Mouse (Mus musculus) brain, embryonic 18.5 days (tissue): Measurements from ENCODE around the gene Tspan11.

Experiments used
- DNase-seq: peaks from one replicate; pipeline ENCODE4 v3.0.0-alpha.2; 2012; ENCODE audit warnings: low read depth, low spot score

The Tspan11 gene

GRCm38 (mm10) chr6:127877026-127877425, 10.4 kb upstream of the Tspan11 start:
- no peak for DNase-seq

DNA sequence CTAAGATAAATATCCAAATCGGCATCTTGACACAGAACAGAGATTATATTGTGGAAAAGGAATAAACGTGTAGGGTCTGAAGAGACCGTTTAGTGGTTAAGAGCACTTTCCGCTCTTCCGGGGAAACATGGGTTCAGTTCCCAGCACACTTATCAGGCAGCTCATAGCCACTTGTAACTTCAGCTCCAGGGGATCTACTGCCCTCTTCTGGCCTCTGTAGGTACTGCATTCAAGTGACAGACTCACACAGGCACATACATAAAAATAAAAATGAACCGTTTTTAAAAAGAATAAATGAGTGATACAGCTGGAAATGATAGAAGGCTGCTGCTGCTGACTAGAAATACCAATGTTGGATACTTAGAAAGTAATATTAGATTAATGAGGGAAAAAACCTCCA, 7.9 kb upstream of the Tspan11 start:
- no peak for DNase-seq

DNA sequence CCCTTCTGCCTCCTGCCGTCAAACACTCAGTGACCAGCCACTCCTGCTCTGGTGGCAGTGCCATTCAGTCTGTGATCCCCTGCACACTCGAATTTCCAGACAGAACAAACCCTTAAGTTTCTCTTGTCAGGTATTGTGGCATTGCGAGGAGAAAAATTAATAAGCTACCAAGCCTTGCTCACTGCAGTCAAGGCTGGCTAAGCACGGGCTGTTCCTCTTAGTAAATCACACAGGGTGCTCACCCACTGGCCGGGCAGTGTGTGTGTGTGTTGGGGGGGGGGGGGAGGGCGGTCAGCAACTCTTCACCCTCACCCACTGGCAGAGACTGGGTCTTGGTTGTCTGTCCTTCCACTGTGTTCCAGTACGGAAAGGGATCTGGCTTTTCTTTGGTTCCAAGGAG, 473 bp upstream of the Tspan11 start:
- DNase-seq = no peak

DNA sequence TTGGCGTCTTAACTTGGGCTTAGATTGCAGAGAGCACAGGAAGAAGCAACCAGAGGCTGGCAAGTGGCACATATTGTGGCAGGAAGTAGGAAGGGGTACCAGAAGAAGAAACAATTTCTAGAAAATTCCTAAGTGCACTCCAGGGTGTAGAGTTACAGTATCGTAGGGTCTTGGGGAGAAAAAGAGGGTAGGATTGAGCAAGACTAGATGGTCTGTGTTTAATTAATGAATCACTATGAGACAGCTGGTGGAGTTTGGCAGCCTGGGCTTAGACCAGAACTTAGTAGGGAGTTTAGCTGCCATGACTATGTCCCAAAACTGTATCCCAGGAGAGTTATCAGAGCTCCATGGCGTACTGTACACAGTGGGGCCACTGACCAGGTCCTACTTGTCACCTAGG, 1.2 kb downstream of the Tspan11 start:
- DNase-seq = no peak

GRCm38 (mm10) chr6:127893611-127894010, 6.2 kb downstream of the Tspan11 start:
- no peak for DNase-seq

GRCm38 (mm10) chr6:127894999-127895398, 7.6 kb downstream of the Tspan11 start:
- DNase-seq = no peak

DNA sequence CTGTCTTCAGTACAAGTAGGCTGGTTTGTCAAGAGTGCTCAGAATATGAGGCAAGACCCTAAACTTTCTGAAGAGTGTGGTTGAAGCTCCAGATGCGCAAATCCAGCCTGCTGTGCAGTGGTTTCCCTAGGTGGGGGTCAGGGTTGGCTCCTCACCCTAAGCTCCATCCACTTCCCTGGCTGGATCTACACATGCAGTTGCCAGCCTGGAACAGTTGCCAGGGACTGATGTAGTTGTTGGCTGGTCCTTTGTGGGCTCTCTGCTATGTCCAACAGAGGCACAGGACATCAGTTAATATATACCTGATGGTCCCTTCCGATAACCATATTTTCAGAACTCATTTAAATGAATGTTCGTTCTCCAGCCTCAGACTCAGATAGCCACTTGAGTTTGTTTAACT, 9.0 kb downstream of the Tspan11 start:
- no peak for DNase-seq

DNA sequence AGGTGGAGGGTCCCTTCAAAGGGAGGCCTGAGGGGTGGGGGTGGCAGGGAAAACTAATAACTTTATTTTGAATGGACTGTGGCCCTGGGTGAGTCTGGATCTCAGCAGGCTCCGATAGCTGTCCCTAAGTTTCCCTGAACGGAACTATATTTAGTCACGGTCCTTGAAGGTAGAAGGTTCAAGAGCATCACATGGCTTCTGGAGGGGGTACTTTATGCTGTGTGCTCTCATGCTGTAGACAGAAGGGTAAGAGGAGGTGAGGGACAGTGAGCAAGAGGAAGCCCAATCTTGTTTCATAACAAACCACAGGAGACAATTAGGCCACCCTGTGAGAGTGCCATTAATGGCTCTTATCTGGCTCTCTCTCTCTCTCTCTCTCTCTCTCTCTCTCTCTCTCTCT, 10.0 kb downstream of the Tspan11 start:
- DNase-seq = no peak

- no peak for DNase-seq
Measured at GRCm38 (mm10) chr6:127900062-127900461, 12.7 kb downstream of the Tspan11 start.

DNA sequence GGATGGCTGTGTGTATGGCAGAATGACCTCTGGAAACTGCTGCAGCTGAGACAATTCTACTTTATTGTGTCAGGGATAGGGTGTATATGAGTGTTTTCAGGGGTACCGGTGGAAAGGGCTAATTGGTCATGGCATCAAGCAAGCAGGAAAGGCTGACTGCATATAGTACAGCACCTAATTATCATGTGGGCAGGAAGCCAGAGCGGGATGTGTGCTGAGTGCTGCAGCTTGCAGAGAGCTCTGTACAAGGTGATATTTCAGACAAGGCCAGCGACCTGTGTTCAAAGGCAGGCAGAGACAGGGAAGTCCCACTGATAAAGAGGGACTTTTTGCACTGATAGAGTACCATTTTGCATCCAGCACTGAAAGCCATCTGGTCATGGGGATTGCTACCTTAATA, 13.9 kb downstream of the Tspan11 start:
- DNase-seq = no peak

GRCm38 (mm10) chr6:127901669-127902068, 14.3 kb downstream of the Tspan11 start:
- DNase-seq = no peak

DNA sequence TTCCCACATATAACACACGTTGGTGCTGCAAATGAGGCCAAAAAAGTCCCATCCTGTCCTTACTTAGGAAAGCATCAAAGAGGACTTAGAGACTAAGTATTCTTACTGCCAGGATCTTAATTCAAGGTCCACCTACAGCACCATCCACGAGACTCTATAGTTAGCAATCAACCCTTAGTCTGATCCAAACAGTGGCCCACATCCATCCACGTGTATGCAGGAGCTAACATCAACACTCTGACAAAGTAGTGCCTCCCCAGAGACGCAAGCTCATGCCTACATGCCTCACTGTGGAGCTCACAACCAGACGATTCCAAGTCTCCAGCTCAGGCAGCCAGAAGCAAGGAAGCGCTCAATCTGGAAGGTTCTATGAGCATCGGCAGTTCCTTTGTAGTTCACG, 15.2 kb downstream of the Tspan11 start:
- DNase-seq = no peak

DNA sequence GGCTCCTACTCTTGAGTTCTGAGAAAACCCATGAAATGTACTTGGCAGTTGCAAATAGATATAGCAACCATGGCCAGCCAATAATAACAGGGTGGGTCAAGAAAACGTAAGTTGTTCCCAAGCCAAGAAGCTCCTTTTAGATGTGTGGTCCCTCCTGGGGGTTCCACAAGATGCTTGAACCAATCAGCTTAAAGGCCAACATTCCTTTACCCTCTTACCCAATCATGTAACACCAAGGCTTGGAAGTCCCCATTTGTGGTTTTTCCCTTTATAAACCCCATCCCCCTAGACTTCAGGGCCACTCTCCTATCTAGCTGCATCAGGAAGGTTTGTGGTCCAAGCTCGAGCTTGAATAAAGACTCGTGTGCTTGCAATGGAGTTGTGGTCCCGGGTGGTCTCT, 23.2 kb downstream of the Tspan11 start:
- DNase-seq = no peak

DNA sequence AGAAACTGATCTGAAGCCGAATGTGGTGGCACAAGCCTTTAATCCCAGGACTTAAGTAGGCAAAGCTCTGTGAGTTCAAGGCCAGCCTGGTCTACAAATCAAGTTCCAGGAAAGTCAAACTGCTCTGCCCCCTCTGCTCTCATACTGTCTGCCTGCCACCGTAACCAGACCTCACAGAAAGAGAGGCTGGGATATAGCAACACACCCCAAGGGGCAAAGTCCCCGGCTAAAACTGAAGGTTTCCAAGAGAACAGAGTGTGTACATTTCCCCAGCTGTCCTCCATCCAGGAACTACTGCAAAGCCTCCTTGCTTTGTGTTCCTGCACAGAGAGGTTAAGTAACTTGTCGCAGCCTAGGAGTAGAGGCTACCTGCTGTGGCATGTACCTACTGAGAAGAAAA, 24.3 kb downstream of the Tspan11 start:
- no peak for DNase-seq

DNA sequence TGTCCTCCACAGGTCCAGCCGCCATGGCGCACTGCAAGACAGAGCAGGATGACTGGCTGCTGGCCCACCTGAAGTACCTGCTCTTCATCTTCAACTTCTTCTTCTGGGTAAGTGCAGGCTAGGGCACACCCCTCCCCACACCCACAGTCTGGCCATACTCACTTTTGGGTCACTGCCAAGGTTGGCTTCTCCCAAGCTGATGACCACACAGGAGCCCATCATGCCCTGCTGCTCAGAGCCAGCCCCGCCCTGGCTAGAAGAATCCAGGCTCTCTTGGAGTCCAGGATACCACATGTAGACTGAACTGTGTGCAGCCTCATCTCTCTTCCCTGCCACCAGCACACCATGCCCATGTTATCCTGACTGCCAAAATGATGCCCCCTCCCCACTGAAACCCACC, 25.5 kb downstream of the Tspan11 start:
- no peak for DNase-seq

- no peak for DNase-seq
Measured at GRCm38 (mm10) chr6:127916993-127917392, 29.6 kb downstream of the Tspan11 start.

DNA sequence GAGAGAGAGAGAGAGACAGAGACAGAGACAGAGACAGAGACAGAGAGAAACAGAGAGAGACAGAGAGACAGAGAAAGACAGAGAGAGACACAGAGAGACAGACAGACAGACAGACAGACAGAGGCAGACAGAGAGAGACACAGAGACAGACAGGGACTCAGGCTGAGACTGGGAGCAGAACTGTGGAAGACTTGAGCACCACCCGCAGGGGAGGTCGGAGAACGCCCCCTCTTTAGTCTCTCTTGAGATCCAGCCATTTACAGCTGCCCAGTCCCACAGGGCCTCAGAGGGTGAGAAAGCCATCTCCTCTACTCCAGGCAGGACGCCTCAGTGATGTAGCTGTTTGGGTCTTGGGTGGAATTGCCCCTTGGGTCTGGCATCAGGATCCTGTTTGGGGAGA, 30.3 kb downstream of the Tspan11 start:
- DNase-seq = no peak

DNA sequence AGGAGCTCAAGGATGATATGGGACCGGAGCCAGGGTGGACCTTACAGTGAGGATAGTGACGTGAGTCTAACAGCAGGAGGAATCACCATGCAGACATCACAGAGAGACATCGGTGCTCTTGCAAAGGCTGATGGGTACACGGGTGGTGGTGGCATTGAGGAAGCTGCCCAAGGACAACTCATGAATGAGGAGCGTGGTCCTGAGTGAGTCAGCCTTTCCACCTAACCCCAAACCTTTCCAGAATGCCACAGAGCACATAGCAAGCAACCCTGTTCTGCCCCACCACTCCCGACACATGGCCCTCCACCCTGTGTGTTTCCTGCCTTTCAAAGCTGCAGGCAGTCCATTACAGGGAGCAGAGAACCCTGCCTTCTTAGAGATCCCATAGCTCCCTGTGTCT, 32.1 kb downstream of the Tspan11 start:
- no peak for DNase-seq

- DNase-seq = peak; percentile 12
Measured at GRCm38 (mm10) chr6:127920652-127921051, 33.3 kb downstream of the Tspan11 start.

DNA sequence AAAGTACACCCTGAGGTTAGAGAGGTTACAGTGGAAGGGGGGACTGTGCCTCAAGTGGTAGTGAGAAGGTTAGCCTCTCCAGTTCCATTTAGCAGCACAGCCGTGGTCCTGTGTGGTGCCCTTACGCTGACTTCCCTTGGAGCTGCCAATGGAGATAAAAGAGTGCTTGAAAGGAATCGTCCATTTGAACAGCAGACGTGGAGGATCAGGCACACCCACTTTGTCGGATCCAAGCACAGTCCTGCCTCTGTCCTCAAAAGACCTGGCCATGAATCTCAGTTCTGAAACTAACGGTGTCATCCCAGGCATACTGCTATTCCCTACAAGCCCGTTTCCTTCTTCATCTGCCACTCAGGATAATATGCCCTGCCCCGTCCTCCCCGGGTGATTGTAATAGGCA, 34.6 kb downstream of the Tspan11 start:
- DNase-seq = no peak

DNA sequence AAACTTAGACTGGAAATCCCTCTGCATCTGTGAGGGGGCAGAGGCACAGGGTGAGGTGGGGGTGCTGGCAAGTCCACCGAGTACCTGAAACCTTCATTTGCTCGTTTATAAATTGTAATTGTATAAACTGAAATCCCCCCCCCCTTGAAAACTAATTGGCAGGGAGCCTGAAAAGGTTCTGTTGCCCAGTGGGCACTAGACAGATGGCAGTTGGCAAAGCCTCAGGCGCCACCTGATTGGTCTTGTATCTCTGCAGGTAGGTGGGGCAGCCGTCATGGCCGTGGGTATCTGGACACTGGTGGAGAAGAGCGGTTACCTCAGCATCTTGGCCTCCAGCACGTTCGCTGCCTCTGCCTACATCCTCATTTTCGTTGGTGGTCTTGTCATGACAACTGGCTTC, 35.9 kb downstream of the Tspan11 start:
- DNase-seq = no peak

DNA sequence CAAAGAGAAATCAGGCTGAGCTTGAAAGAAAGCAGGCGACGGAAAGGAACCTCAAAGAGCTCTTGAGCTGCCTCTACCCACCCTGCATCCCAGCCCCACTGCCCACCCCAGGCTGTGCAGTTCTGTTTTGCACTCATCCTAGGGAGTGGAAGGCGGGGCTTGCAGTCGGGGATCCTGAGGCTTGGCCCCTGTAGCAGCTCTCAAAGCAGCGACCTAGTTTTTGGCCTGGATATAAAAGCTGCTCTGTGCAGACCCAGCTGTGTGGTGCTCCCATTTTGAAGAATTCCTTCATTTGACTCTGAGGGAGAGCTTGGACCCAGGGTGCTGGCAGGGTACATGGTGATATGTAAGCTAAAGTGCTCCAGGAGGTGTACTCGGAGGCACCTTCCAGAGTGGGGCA, 37.4 kb downstream of the Tspan11 start:
- no peak for DNase-seq

DNA sequence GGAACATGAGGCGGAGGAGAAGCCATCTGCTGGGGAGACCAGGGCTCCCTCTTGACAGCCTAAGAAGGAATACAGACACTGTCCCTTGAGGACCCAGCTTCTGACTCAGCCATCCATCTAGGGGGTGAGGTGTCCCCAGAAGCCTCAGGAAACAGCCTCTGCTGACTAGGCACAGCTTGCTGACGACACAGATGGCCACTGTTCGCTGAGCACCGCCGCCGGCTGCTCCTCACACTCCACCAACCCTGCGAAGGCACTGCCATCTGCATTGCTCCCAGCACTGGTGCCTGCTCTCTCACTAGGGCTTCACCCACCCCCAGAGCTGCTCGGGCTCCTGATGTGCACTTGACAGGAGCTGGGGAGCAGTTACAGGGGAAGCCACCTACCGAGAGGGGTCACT, 38.5 kb downstream of the Tspan11 start:
- no peak for DNase-seq

- DNase-seq = no peak
Measured at GRCm38 (mm10) chr6:127928682-127929081, 41.3 kb downstream of the Tspan11 start.

DNA sequence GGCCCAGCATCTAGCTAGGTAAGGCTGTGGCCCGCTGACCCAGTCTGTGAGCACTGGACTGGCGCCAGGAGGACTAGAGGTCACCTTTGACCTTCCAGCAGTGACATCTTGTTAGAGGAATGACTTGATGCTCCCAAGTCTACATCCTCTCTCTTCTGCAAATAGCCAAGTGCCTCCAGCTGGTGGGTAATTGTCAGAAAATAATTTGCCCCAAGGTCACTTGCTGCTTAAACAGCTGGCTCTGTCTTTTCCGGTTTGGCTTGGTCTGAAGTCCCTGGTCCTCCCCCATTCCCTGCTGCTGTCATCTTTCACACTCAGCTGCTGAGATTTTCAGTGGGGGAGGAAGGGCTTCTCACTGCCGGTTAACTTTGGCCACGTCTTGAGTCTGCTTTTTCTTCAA, 45.3 kb downstream of the Tspan11 start:
- no peak for DNase-seq
